Mouse (Mus musculus) urinary bladder, postnatal 4 days (tissue): ENCODE measurements around the gene Trpv2.
"Not testable (repeated sequence)": the region's sequence is repeated elsewhere in the genome, so short reads cannot be mapped to it uniquely, and the experiment has no call there.

Experiments
- DNase-seq, 2 experiments: peaks; one replicate each; pipeline ENCODE4 v3.0.0; 2021 to 2022; ENCODE audit warnings: low spot score in 2 of 2

Trpv2 gene

DNA sequence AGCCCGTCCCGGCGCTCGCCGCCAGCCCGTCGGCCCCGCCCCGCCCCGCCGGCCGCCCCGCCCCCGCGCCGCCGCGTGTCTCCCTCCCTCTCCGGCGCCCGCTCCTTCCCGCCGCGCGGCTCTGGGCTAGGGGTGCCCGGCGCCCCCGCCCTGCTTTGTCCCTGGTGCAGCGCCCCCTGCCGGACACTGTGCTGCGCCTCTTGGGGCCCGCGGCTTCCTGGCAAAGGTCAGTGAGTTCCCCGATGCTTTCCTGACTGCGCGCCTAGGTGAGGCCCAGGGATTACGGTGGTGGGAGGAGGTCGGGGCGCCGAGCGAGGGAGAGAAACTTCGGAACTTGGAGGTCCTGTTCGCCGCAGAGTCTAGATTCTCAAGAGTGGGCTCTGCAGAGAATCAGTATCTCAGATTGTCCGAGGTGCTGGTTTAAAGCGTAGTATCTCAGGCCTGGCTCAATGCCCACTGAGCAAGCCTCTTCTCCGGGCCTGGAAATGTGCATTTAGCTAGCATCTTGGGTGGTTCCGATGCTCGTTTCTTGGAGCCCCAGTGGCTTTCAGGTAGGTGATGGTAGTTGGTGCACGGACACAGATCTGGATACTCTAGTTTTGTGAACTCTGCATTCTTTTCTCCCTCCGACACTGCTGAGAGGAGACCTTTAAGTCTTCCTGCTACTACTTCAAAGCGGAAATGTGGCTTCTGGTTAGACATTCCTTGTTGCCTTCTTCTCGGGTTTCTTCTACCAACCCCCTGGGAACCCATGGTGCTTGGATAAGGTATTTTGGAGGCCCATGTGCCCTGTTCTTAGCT, 74.5 kb downstream of the Trpv2 start, which contains the start of gene Mmgt2:
TSS of gene Mmgt2 (plus strand) at position 74 of the 801 bp plus-strand sequence.
- DNase-seq, result peak; percentile 95 to 97

DNA sequence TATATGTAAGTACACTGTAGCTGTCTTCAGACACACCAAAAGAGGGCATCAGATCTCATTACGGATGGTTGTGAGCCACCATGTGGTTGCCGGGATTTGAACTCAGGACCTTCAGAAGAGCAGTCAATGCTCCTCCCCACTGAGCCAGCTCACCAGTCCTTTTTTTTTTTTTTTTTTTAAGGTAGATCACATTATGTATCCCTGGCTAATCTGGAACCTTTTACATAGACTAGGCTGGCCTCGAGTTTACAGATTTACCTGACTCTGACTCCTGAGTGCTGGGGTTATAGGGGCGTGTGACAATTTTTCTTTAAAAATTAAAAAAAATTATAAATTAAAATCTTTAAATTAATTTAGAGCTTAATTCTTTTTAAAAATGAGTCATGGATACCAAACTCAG, 75.5 kb downstream of the Trpv2 start:
- not testable (repeated sequence) for DNase-seq
